Mouse (Mus musculus): ENCODE measurements around the gene Gm10801. TPM values are rescaled to one million over a fixed set of nuclear protein-coding genes. Genes with fewer than 3 reads are reported as not detected.
"Not testable (repeated sequence)": the region's sequence is repeated elsewhere in the genome, so short reads cannot be mapped to it uniquely, and the experiment has no call there.

Gm10801 gene
- not detected in 2 replicates for polyA plus RNA-seq (2015; fragmentation: Nextera tagmentation; extraction: Ambion mirVana)

- H3K36me3 ChIP-seq (ENCODE audit: control insufficient read depth, insufficient read depth, low read length); H3K4me1 ChIP-seq (ENCODE audit: control insufficient read depth, insufficient read depth, low read length); H3K4me3 ChIP-seq (replicated peaks; ENCODE audit: low read length); H3K9ac ChIP-seq (ENCODE audit: low read length); H3K4me2 ChIP-seq (ENCODE audit: low read depth, low read length); H3K9me3 ChIP-seq (replicated peaks; ENCODE audit: control insufficient read depth, low read length); H3K27ac ChIP-seq (ENCODE audit: low read length); ATAC-seq (ENCODE audit: insufficient read depth, low FRiP score); H3K27me3 ChIP-seq (ENCODE audit: control insufficient read depth, insufficient read depth, low read length): not testable (repeated sequence)
- 72% methylated on average over 4 of the region's 5 CpGs for WGBS
Measured at GRCm38 (mm10) chr2:98661937-98662336, at the start of gene Gm10801. Gene Gm10801 (plus strand): TSS chr2:98662237.

- ATAC-seq (ENCODE audit: insufficient read depth, low FRiP score); H3K9me3 ChIP-seq (replicated peaks; ENCODE audit: control insufficient read depth, low read length); H3K27ac ChIP-seq (ENCODE audit: low read length); H3K36me3 ChIP-seq (ENCODE audit: control insufficient read depth, insufficient read depth, low read length); H3K4me3 ChIP-seq (replicated peaks; ENCODE audit: low read length); H3K9ac ChIP-seq (ENCODE audit: low read length); H3K4me1 ChIP-seq (ENCODE audit: control insufficient read depth, insufficient read depth, low read length); H3K27me3 ChIP-seq (ENCODE audit: control insufficient read depth, insufficient read depth, low read length); H3K4me2 ChIP-seq (ENCODE audit: low read depth, low read length): not testable (repeated sequence)
- WGBS: 84% methylated on average over 4 of the region's 4 CpGs
Measured at GRCm38 (mm10) chr2:98667201-98667600, 5.2 kb downstream of the Gm10801 start, which contains the start of gene Gm10800. Gene Gm10800 (minus strand): TSS chr2:98667301.

- H3K4me1 ChIP-seq (ENCODE audit: control insufficient read depth, insufficient read depth, low read length): no peaks in the 10 kb centered on the region
- H3K27ac ChIP-seq (ENCODE audit: low read length): no peak overlapping the region
- H3K9ac ChIP-seq (ENCODE audit: low read length): no peak overlapping the region
- no peaks in the 10 kb centered on the region for H3K36me3 ChIP-seq (ENCODE audit: control insufficient read depth, insufficient read depth, low read length)
- no peaks in the 10 kb centered on the region for H3K9me3 ChIP-seq (replicated peaks; ENCODE audit: control insufficient read depth, low read length)
- ATAC-seq (ENCODE audit: insufficient read depth, low FRiP score): no peak
- H3K4me2 ChIP-seq (ENCODE audit: low read depth, low read length): no peak overlapping the region
- WGBS: 90% methylated on average over 1 of the region's 1 CpGs
- H3K27me3 ChIP-seq (ENCODE audit: control insufficient read depth, insufficient read depth, low read length): no peaks in the 10 kb centered on the region
- no peak overlapping the region for H3K4me3 ChIP-seq (replicated peaks; ENCODE audit: low read length)
Measured at GRCm38 (mm10) chr2:98697533-98697932, 35.5 kb downstream of the Gm10801 start.

Other genes with a start within 250 kb of the Gm10801 start
- 0.43 and 1.7 TPM in 2 replicates for gene Gm10800, start 5.1 kb downstream of the Gm10801 start, polyA plus RNA-seq (2015; fragmentation: Nextera tagmentation; extraction: Ambion mirVana)

Measured in stomach, embryonic 16.5 days (tissue).